Mouse (Mus musculus) embryonic fibroblast, embryonic 13.5 days (primary cell): ENCODE measurements at regions not wholly inside any gene's neighbourhood (a gene's known extent, or its start where the extent isn't known, plus 50 kb on each side); places are given as distances from the start of the nearest gene placed in this dataset.

Source experiments
- CTCF ChIP-seq: IDR thresholded peaks from 2 replicates; pipeline ENCODE4 v1.5.1; 2011; ENCODE audit warnings: mild to moderate bottlenecking, control low read depth, low read length, moderate library complexity, borderline replicate concordance; ENCODE audit not compliant: insufficient read depth
- POLR2A ChIP-seq: IDR thresholded peaks from 2 replicates; pipeline ENCODE4 v1.6.1; 2011; ENCODE audit warnings: low read depth, mild to moderate bottlenecking, control low read depth, low read length, moderate library complexity

DNA sequence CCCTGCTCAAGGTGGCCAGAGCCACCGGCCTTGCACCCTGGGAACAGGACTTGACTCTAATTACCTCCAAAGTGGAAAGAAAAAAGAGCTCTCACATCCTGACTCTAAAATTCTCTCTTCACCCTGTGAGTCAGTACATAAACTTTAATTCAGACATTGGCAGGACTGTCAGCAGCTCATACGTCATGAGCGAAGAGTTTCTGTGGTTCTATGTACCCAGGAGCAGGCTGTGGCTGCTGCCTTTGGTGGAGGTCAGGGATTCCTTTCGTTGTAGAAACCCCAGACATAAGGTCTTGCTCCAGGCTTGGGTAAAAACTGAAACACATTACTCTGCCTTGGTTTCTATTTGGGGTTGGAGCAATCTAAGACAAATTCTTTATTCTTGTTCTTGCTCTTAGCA, 319.4 kb downstream of the Foxa2 start:
- TF ChIP-seq CTCF (no peak), POLR2A (no peak)
